Mouse (Mus musculus): ENCODE measurements around the gene Negr1. TPM values are rescaled to one million over a fixed set of nuclear protein-coding genes. Genes with fewer than 3 reads are reported as not detected.

Gene Negr1
- polyA plus RNA-seq, 1 experiment from 2014 or later: 61.9 TPM

DNA sequence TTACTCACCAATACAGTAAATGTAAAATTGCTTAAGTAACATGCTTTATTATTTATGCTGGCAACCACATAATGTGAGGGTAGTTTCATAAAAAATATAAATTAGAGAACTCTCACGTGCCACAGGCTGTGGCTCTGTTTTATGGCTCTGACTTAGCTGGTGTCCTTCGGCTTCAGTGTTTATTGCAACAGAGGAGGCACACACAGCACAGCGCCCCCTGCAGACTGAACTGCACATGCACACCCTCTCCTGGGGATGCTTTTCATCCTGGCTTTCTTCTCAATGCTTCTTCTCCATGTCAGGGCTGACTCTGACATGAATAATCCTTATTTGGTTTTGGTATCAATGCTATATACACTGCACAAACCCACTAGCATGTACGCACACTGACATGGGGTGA lies 707.1 kb downstream of the Negr1 start:
- Histone ChIP-seq H3K36me3 (ENCODE audit: control insufficient read depth, insufficient read depth, low read length) (no peaks in the 10 kb centered on the region), H3K9me3 (ENCODE audit: control insufficient read depth, low read length) (no peaks in the 10 kb centered on the region), H3K4me3 (replicated peaks; ENCODE audit: low read depth, low read length) (no peak overlapping the region), H3K27me3 (ENCODE audit: control insufficient read depth, insufficient read depth, low read length) (no peaks in the 10 kb centered on the region), H3K9ac (replicated peaks; ENCODE audit: low read length) (no peak overlapping the region), H3K4me2 (ENCODE audit: low read length) (no peak overlapping the region), H3K4me1 (ENCODE audit: control insufficient read depth, insufficient read depth, low read length) (no peaks in the 10 kb centered on the region), H3K27ac (replicated peaks; ENCODE audit: low read depth, low read length) (no peak overlapping the region)
- DNase-seq: no peak
- 73% methylated on average over 4 of the region's 4 CpGs for WGBS
- ATAC-seq (ENCODE audit: low FRiP score, low TSS enrichment): no peak

DNA sequence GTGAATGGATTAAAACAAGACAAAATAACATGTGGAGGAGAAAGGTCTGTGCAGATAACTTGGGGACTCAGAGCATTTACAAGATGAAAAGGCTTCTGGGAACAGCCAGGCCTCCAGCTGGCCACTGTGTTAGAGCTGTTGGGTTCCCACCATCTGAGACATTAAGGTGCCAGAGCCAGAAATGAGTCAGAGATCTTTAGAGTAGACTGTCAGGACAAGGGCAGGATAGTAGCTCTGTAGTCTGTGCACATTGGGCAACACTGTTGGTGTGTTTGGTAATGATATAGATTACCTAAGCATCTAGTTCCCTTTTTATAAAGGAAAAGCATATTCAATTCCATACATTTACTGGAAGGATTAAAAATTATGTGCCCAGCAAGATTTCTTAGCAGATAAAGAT lies 710.8 kb downstream of the Negr1 start:
- Histone ChIP-seq H3K36me3 (ENCODE audit: control insufficient read depth, insufficient read depth, low read length) (no peaks in the 10 kb centered on the region), H3K4me3 (replicated peaks; ENCODE audit: low read depth, low read length) (no peak overlapping the region), H3K4me2 (ENCODE audit: low read length) (no peak overlapping the region), H3K27ac (replicated peaks; ENCODE audit: low read depth, low read length) (no peak overlapping the region), H3K4me1 (ENCODE audit: control insufficient read depth, insufficient read depth, low read length) (no peaks in the 10 kb centered on the region), H3K9ac (replicated peaks; ENCODE audit: low read length) (no peak overlapping the region), H3K9me3 (ENCODE audit: control insufficient read depth, low read length) (no peaks in the 10 kb centered on the region), H3K27me3 (ENCODE audit: control insufficient read depth, insufficient read depth, low read length) (no peaks in the 10 kb centered on the region)
- no peak for ATAC-seq (ENCODE audit: low FRiP score, low TSS enrichment)
- no peak for DNase-seq

DNA sequence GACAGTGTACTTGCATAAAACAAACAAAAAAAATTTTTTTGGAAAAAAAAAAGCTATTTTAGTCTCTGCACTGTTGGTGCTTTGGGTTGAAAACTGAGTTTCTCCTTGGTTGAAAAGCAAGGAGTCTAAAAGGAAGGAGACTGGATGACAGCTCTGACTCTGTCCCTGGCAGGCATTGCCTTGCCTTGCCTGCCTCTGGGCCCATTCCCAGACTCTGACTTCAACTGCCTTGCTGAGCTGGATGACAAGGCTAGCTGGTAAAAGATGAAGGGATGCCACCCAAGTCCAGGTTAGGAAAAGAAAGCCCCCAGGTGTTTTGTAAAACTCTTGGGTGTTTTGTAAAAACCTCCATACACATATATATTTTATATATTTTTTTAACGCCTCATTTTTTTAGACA lies 712.5 kb downstream of the Negr1 start:
- H3K27ac ChIP-seq (replicated peaks; ENCODE audit: low read depth, low read length): no peak overlapping the region
- 86% methylated on average over 1 of the region's 1 CpGs for WGBS
- H3K27me3 ChIP-seq (ENCODE audit: control insufficient read depth, insufficient read depth, low read length): no peaks in the 10 kb centered on the region
- no peak overlapping the region for H3K4me3 ChIP-seq (replicated peaks; ENCODE audit: low read depth, low read length)
- ATAC-seq (ENCODE audit: low FRiP score, low TSS enrichment): no peak
- H3K9me3 ChIP-seq (ENCODE audit: control insufficient read depth, low read length): no peaks in the 10 kb centered on the region
- H3K9ac ChIP-seq (replicated peaks; ENCODE audit: low read length): no peak overlapping the region
- no peak overlapping the region for H3K4me2 ChIP-seq (ENCODE audit: low read length)
- no peaks in the 10 kb centered on the region for H3K36me3 ChIP-seq (ENCODE audit: control insufficient read depth, insufficient read depth, low read length)
- no peaks in the 10 kb centered on the region for H3K4me1 ChIP-seq (ENCODE audit: control insufficient read depth, insufficient read depth, low read length)
- no peak for DNase-seq

DNA sequence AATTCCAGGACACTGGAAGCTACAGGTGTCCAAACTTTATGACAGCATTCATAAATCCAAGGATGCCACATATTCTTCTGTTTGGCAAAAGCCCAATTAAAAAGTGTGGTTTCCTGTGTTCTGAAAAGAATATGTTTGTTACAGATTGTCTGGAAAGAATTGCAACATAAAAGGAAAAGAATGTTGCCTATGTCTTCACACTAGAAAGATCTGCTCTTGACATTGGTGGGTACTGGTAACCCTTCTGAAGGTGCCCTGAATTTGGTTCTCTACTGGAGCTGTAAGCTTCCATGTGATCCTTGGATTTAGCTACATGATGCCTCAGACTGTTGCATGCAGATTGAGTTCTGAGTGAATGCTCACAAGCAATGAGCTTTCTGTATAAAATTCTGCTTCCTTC lies 718.1 kb downstream of the Negr1 start:
- Histone ChIP-seq H3K27me3 (ENCODE audit: control insufficient read depth, insufficient read depth, low read length) (no peaks in the 10 kb centered on the region), H3K4me1 (ENCODE audit: control insufficient read depth, insufficient read depth, low read length) (no peaks in the 10 kb centered on the region), H3K4me2 (ENCODE audit: low read length) (no peak overlapping the region), H3K9ac (replicated peaks; ENCODE audit: low read length) (no peak overlapping the region), H3K27ac (replicated peaks; ENCODE audit: low read depth, low read length) (no peak overlapping the region), H3K36me3 (ENCODE audit: control insufficient read depth, insufficient read depth, low read length) (no peaks in the 10 kb centered on the region), H3K4me3 (replicated peaks; ENCODE audit: low read depth, low read length) (no peak overlapping the region), H3K9me3 (ENCODE audit: control insufficient read depth, low read length) (no peaks in the 10 kb centered on the region)
- ATAC-seq (ENCODE audit: low FRiP score, low TSS enrichment) (no peak), DNase-seq (no peak)

DNA sequence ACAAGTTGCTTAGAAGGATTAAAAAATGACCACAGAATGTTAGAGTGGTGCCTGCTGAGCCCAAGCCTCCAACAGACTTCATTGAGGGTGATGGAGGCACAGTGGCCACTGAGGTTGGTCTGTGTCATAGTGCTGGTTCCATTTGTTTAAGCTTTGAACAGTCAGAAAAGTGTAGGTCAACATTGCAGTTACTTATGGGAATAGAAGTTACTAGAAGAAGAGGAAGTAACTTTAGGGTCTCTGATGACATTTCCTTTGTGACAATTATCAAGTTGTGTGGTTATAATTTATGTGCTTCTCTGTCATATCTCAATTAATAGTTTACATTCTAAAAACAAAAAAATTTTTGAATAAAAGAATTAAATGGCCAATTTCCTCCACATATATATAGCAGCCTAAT lies 719.7 kb downstream of the Negr1 start:
- Histone ChIP-seq H3K36me3 (ENCODE audit: control insufficient read depth, insufficient read depth, low read length) (no peaks in the 10 kb centered on the region), H3K9ac (replicated peaks; ENCODE audit: low read length) (no peak overlapping the region), H3K27me3 (ENCODE audit: control insufficient read depth, insufficient read depth, low read length) (no peaks in the 10 kb centered on the region), H3K4me2 (ENCODE audit: low read length) (no peak overlapping the region), H3K4me3 (replicated peaks; ENCODE audit: low read depth, low read length) (no peak overlapping the region), H3K27ac (replicated peaks; ENCODE audit: low read depth, low read length) (no peak overlapping the region), H3K4me1 (ENCODE audit: control insufficient read depth, insufficient read depth, low read length) (no peaks in the 10 kb centered on the region), H3K9me3 (ENCODE audit: control insufficient read depth, low read length) (no peaks in the 10 kb centered on the region)
- ATAC-seq (ENCODE audit: low FRiP score, low TSS enrichment) (no peak), DNase-seq (no peak)

DNA sequence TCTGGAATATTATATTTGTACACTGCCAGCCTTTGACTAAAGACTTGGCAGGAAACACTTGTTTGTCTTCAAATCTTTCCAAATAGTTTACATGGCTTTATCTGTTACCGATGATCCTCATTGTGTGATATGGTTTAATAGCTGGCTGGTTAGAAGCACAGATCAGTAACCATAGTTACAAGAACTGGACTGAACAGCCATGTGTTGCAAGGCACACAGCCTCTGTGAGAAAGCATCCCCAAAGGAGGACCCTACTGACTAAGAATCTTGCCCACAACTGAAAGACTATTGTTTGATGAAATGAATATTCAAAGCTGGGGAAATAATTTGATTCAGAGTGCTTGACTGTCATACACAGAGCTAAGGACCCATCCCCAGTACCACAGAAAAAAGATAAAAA lies 729.7 kb downstream of the Negr1 start:
- H3K4me1 ChIP-seq (ENCODE audit: control insufficient read depth, insufficient read depth, low read length): peaks cover 5% of the 10 kb centered on the region; the same call in 1 of the 2 replicates
- H3K4me2 ChIP-seq (ENCODE audit: low read length): no peak overlapping the region
- WGBS: 10% methylated on average over 1 of the region's 1 CpGs
- ATAC-seq (ENCODE audit: low FRiP score, low TSS enrichment): no peak; the same call in 1 of the 2 replicates
- no peaks in the 10 kb centered on the region for H3K9me3 ChIP-seq (ENCODE audit: control insufficient read depth, low read length)
- H3K27me3 ChIP-seq (ENCODE audit: control insufficient read depth, insufficient read depth, low read length): no peaks in the 10 kb centered on the region
- DNase-seq: peak; percentile 34
- H3K36me3 ChIP-seq (ENCODE audit: control insufficient read depth, insufficient read depth, low read length): no peaks in the 10 kb centered on the region
- no peak overlapping the region for H3K4me3 ChIP-seq (replicated peaks; ENCODE audit: low read depth, low read length)
- H3K9ac ChIP-seq (replicated peaks; ENCODE audit: low read length): no peak overlapping the region
- H3K27ac ChIP-seq (replicated peaks; ENCODE audit: low read depth, low read length): no peak overlapping the region

DNA sequence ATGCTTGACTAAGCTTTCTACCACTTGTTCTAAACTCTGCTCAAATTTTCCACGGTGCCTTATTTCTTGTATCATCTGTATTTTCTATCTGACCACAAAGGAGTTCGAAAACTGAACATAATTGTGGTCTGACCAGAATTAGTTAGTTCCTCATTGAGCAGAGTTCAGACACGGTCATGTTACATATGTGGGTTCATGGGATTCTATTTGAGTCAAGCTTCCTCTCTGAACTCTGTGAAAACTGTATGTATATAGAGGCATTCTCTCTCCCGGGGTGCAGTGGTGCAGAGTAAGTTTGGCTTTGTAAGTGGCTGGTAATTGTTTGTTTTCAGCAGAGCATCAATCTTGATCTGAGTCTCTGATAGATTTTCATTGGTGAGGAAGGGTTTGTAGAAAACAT lies 735.6 kb downstream of the Negr1 start:
- DNase-seq (no peak), ATAC-seq (ENCODE audit: low FRiP score, low TSS enrichment) (no peak)
- Histone ChIP-seq H3K4me3 (replicated peaks; ENCODE audit: low read depth, low read length) (no peak overlapping the region), H3K9me3 (ENCODE audit: control insufficient read depth, low read length) (no peaks in the 10 kb centered on the region), H3K27ac (replicated peaks; ENCODE audit: low read depth, low read length) (no peak overlapping the region), H3K9ac (replicated peaks; ENCODE audit: low read length) (no peak overlapping the region), H3K4me2 (ENCODE audit: low read length) (no peak overlapping the region), H3K4me1 (ENCODE audit: control insufficient read depth, insufficient read depth, low read length) (no peaks in the 10 kb centered on the region), H3K27me3 (ENCODE audit: control insufficient read depth, insufficient read depth, low read length) (no peaks in the 10 kb centered on the region), H3K36me3 (ENCODE audit: control insufficient read depth, insufficient read depth, low read length) (no peaks in the 10 kb centered on the region)
- 37% methylated on average over 4 of the region's 4 CpGs for WGBS

DNA sequence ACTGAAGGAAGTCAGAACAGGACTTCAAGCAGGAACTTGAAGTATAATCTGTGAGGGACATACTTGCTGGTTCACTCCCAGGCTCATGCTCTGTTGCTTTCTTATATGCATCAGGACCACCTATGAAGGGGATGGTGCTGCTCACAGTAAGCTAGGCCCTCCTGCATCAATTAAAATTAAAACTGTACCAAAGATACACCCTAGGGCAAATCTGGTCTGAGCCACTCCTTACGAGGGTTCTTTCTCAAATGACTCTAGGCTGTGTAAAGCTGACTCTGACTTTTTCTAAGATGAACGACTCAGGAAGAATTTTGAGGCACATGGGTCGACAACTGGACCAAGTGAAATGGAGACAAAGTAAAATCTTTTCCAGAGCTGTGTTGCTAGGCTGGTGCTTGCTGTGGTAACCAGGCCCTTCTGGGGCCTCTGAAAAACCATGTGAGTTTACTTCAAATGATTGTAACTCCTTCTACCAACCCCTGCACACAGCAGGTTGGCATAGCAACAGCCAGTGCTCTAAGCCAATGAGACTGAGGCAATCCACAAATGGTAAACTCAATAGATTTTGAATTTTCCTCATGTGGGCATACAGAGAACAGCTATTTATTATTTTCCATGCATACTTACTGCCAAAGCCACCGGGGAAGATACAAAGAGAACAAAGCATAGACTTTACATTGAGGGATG lies 742.0 kb downstream of the Negr1 start:
- H3K4me2 ChIP-seq (ENCODE audit: low read length): no peak overlapping the region

DNA sequence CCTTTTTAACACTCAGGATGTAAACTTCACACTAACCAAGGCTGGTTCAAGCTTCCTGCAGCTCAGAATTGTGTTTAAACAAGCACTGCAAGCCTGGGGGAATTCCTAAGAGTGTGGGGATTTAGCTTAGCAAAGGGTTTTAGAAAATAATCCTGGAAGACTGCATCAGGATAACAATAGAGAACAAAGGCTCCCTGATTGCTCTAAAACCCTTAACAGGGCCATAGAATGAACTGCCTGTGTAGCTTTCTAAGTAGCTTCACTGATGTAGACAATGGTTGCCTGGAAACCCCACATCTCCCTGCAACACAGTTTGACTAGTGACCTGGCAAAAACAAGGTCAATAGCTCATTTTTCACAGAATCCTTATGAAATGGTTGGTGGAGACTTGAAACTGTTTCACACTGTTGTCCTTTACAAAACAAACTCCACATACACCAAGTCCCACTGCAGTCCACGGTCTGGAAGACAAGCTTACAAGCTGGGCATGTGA lies 759.5 kb downstream of the Negr1 start:
- no peak overlapping the region for H3K4me2 ChIP-seq (ENCODE audit: low read length)
- peaks cover 9% of the 10 kb centered on the region; the same call in 1 of the 2 replicates for H3K4me1 ChIP-seq (ENCODE audit: control insufficient read depth, insufficient read depth, low read length)
- ATAC-seq (ENCODE audit: low FRiP score, low TSS enrichment): no peak
- peak; percentile 61 for DNase-seq
- H3K9me3 ChIP-seq (ENCODE audit: control insufficient read depth, low read length): no peaks in the 10 kb centered on the region
- WGBS: 3% methylated on average over 1 of the region's 1 CpGs
- H3K36me3 ChIP-seq (ENCODE audit: control insufficient read depth, insufficient read depth, low read length): no peaks in the 10 kb centered on the region
- no peak overlapping the region for H3K9ac ChIP-seq (replicated peaks; ENCODE audit: low read length)
- H3K27me3 ChIP-seq (ENCODE audit: control insufficient read depth, insufficient read depth, low read length): peaks cover 41% of the 10 kb centered on the region
- no peak overlapping the region for H3K4me3 ChIP-seq (replicated peaks; ENCODE audit: low read depth, low read length)
- 0 out of 2 replicates have a peak overlapping the region, but pooled peaks have one; percentile 49 for H3K27ac ChIP-seq (replicated peaks; ENCODE audit: low read depth, low read length)

More for the DNA sequence above, 742.0 kb downstream of the Negr1 start:
- 65% methylated on average over 4 of the region's 4 CpGs for WGBS
- no peaks in the 10 kb centered on the region for H3K36me3 ChIP-seq (ENCODE audit: control insufficient read depth, insufficient read depth, low read length)
- H3K4me1 ChIP-seq (ENCODE audit: control insufficient read depth, insufficient read depth, low read length): 0 out of 2 replicates have a peak, but pooled peaks cover 3% of the 10 kb centered on the region
- no peak for ATAC-seq (ENCODE audit: low FRiP score, low TSS enrichment)
- no peak overlapping the region for H3K9ac ChIP-seq (replicated peaks; ENCODE audit: low read length)
- peak; percentile 12 for DNase-seq
- H3K4me3 ChIP-seq (replicated peaks; ENCODE audit: low read depth, low read length): no peak overlapping the region
- H3K27me3 ChIP-seq (ENCODE audit: control insufficient read depth, insufficient read depth, low read length): no peaks in the 10 kb centered on the region
- no peaks in the 10 kb centered on the region for H3K9me3 ChIP-seq (ENCODE audit: control insufficient read depth, low read length)
- H3K27ac ChIP-seq (replicated peaks; ENCODE audit: low read depth, low read length): no peak overlapping the region
